Mouse (Mus musculus) lung, embryonic 15.5 days (tissue): ENCODE measurements around the gene Ipo5. TPM values are rescaled to one million over a fixed set of nuclear protein-coding genes. Genes with fewer than 3 reads are reported as not detected.

Source experiments
- ATAC-seq: fragments of 200-750 bp; cut with Nextera tagmentation; 2 replicates; pipeline ENCODE4 v1.8.0; 2017; ENCODE audit warnings: moderate number of reproducible peaks, borderline replicate concordance; ENCODE audit not compliant: low FRiP score, low TSS enrichment; ENCODE audit errors: extremely low read depth
- H3K27ac ChIP-seq: fragments of 300-500 bp; sonication (generic); 2 replicates; pipeline ENCODE4 v1.5.1; 2015; ENCODE audit warnings: moderate library complexity, mild to moderate bottlenecking, inconsistent platforms
- H3K27me3 ChIP-seq: fragments of 300-500 bp; sonication (generic); 2 replicates; pipeline ENCODE4 v1.6.1; 2015; ENCODE audit warnings: inconsistent platforms
- H3K36me3 ChIP-seq: fragments of 300-500 bp; sonication (generic); 2 replicates; pipeline ENCODE4 v1.6.1; 2015; ENCODE audit warnings: inconsistent platforms
- H3K4me1 ChIP-seq: fragments of 300-500 bp; sonication (generic); 2 replicates; pipeline ENCODE4 v1.6.1; 2015; ENCODE audit warnings: inconsistent platforms
- H3K4me2 ChIP-seq: fragments of 300-500 bp; sonication (generic); 2 replicates; pipeline ENCODE4 v1.6.1; 2015; ENCODE audit warnings: inconsistent platforms, mild to moderate bottlenecking, moderate library complexity
- H3K4me3 ChIP-seq: fragments of 300-500 bp; sonication (generic); 2 replicates; pipeline ENCODE4 v1.5.1; 2015; ENCODE audit warnings: mild to moderate bottlenecking, inconsistent platforms
- H3K9ac ChIP-seq: fragments of 300-500 bp; sonication (generic); 2 replicates; pipeline ENCODE4 v1.6.1; 2015; ENCODE audit warnings: inconsistent platforms
- H3K9me3 ChIP-seq: fragments of 300-500 bp; sonication (generic); 2 replicates; pipeline ENCODE4 v1.6.1; 2016; ENCODE audit warnings: inconsistent platforms
- WGBS: fragments of 180-500 bp; shearing (Covaris S2); methylation state at CpG from one replicate; pipeline ENCODE4 v1.1.7; 2015; 5-methylcytosine and 5-hydroxymethylcytosine counted together
- polyA plus RNA-seq: library from polyadenylated mRNA; unstranded; fragments of >200 nt; fragmentation: Nextera tagmentation; extraction: Ambion mirVana; gene quantifications from 2 replicates; pipeline ENCODE4 v1.2.1, GENCODE M21; 2015

The Ipo5 gene
- polyA plus RNA-seq = 88.7 and 89.8 TPM in 2 replicates

DNA sequence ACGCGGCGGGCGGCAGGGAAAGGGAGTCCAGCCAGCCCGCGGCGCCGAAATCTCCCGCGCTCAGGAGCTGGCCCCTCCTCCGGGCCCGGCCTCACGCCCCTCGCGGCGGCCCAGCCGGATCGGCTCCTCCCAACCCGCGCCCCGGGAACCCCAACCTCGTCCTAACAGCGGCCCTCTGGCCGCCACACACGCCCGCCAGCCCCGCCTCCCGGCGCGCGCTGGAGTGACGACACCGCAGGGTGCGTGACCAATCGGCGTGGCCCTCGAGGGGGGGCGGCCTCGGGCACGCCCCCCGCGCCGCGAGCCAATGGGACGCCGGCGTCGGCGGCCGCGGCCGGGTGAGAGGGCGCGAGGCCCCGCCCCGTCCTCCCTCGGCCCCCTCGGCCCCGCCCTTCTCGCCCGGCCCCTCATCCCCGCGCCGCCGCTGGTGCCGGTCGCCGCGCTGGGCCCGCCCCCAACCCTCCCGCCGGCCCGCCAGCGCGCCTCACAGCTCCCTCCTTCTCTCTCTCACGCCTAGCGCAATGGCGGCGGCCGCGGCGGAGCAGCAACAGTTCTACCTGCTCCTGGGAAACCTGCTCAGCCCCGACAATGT, at the start of gene Ipo5:
TSS of gene Ipo5 (plus strand) at position 492 of the 592 bp plus-strand sequence.
- H3K36me3 ChIP-seq = no peaks in the 10 kb centered on the region
- H3K4me2 ChIP-seq = peak within 1 kb of the TSS; percentile 89
- H3K27me3 ChIP-seq = no peaks in the 10 kb centered on the region
- H3K9me3 ChIP-seq = no peaks in the 10 kb centered on the region
- peak within 1 kb of the TSS; percentile 82 for H3K9ac ChIP-seq
- H3K4me1 ChIP-seq = peaks cover 16% of the 10 kb centered on the region
- peak within 1 kb of the TSS; percentile 93 for H3K27ac ChIP-seq
- H3K4me3 ChIP-seq = peak within 1 kb of the TSS; percentile 88
- ATAC-seq = peak; percentile 98
- under 1% methylated on average over 67 of the region's 83 CpGs for WGBS

DNA sequence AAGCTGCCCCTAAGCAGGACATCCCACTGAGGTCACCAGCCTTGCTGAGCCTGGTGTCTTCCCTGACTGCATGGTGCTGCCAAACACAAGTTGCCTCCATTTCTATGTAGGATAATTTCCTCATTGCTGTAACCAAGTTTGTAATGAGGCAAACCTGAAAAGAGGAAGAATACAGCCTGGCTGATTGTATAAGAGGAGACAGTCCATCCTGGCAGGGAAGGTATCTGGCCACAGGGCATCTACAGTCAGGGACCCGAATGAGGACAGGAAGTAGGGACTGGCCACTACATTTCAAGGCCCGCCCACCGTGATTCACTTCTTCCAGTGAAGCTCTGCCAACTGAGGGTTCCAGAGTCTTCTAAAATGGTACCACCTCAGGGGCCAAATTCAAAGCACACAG, 47.8 kb upstream of the Ipo5 start:
- WGBS = 84% methylated on average over 3 of the region's 3 CpGs
- Histone ChIP-seq H3K27ac (no peak overlapping the region), H3K36me3 (no peaks in the 10 kb centered on the region), H3K9ac (no peak overlapping the region), H3K4me3 (no peak overlapping the region), H3K4me1 (peaks cover 4% of the 10 kb centered on the region; the same call in 1 of the 2 replicates), H3K27me3 (no peaks in the 10 kb centered on the region), H3K4me2 (no peak overlapping the region), H3K9me3 (peaks cover 6% of the 10 kb centered on the region; the same call in 1 of the 2 replicates)
- no peak for ATAC-seq

DNA sequence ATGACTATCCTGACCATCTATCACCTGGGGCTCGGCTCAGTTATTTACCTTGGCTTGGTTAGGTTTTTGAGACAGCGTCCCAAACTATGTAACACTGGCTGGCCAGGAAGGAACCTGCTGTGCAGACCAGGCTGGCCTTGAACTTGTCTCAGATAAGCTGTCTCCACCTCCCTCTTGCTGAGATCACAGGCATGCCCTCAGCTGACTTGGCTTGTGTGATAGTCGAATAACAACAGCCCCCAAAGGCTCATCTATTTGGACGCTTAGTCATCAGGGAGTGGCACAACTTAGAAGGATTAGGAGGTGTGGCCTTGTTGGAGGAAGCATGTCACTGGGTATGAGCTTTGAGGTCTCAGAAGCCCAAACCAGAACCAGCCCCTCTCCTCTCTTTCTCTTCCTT, 46.1 kb upstream of the Ipo5 start:
- H3K4me1 ChIP-seq = peaks cover 16% of the 10 kb centered on the region
- H3K4me3 ChIP-seq = no peak overlapping the region
- no peak overlapping the region for H3K4me2 ChIP-seq
- no peaks in the 10 kb centered on the region for H3K36me3 ChIP-seq
- H3K27me3 ChIP-seq = no peaks in the 10 kb centered on the region
- 84% methylated on average over 4 of the region's 4 CpGs for WGBS
- H3K27ac ChIP-seq = no peak overlapping the region
- no peak overlapping the region for H3K9ac ChIP-seq
- no peak for ATAC-seq
- H3K9me3 ChIP-seq = no peaks in the 10 kb centered on the region

DNA sequence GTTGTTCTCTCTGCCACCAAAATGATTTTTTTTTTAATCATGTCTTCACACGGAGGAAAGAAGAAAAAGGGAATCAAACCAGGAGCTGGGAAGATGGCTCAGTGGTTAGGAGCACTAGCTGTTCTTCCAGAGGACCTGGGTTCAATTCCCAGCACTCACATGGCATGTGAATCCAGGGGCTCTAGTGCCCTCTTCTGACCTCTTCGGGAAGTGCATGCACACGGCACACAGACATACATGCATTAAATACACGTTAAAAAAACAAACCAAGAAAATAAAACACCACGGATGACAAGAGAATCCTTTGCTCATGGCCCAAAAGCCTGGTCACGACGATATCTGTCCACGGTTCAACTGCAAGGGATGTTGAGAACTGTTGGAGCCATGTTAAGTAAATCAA, 44.5 kb upstream of the Ipo5 start:
- ATAC-seq = no peak
- H3K4me3 ChIP-seq = no peak overlapping the region
- no peaks in the 10 kb centered on the region for H3K9me3 ChIP-seq
- H3K9ac ChIP-seq = no peak overlapping the region
- H3K4me1 ChIP-seq = peaks cover 16% of the 10 kb centered on the region
- no peaks in the 10 kb centered on the region for H3K27me3 ChIP-seq
- WGBS = 91% methylated on average over 8 of the region's 8 CpGs
- H3K36me3 ChIP-seq = no peaks in the 10 kb centered on the region
- H3K27ac ChIP-seq = no peak overlapping the region
- H3K4me2 ChIP-seq = no peak overlapping the region

DNA sequence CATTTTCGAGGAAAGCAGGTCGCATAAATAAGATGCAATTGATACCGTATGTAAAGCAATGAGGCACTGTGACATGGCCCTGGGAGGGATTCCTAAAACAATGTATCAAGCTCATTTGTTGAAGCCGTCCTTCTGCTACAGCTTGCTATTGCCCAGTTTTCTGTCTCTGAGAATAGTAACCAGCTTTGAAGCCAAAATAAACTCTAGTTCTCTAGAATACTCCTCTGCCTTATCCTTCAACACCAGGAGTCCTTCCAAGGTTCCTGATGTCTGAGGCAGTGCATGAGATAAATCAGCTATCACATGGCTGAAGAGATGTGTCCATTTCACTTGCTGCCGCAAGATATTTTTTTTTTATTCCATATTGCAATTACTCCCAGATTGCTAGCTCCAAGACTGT, 43.9 kb upstream of the Ipo5 start:
- 76% methylated on average over 5 of the region's 5 CpGs for WGBS

DNA sequence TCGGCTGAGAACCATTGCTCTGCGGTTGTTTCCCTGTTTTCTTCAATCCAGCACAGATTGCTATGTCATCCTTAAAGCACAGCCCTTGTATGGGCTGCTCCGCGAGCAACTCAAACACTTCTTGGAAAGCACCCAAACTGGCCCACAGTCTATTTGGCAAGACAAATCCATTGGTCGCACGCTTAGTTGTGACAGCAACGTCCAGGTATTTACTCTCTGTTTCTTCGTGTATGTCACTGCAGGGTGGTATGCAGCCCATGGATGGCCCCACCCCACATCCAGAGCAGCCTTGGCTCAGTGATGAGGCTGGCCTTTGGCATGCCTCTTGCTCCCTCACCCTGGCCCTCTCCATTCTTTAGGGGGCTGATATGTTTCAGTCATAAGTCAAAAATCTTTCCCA, 42.5 kb upstream of the Ipo5 start:
- no peak overlapping the region for H3K4me3 ChIP-seq
- no peak overlapping the region for H3K4me2 ChIP-seq
- 21% methylated on average over 8 of the region's 8 CpGs for WGBS
- H3K9ac ChIP-seq = no peak overlapping the region
- no peaks in the 10 kb centered on the region for H3K27me3 ChIP-seq
- peak; percentile 82 for ATAC-seq
- no peaks in the 10 kb centered on the region for H3K36me3 ChIP-seq
- H3K4me1 ChIP-seq = peaks cover 16% of the 10 kb centered on the region
- no peaks in the 10 kb centered on the region for H3K9me3 ChIP-seq
- H3K27ac ChIP-seq = peak overlapping the region; percentile 44

More for the DNA sequence above, 43.9 kb upstream of the Ipo5 start:
- H3K27ac ChIP-seq = no peak overlapping the region
- H3K9me3 ChIP-seq = no peaks in the 10 kb centered on the region
- H3K9ac ChIP-seq = no peak overlapping the region
- H3K4me3 ChIP-seq = no peak overlapping the region
- H3K4me2 ChIP-seq = no peak overlapping the region
- no peaks in the 10 kb centered on the region for H3K27me3 ChIP-seq
- no peaks in the 10 kb centered on the region for H3K36me3 ChIP-seq
- peaks cover 16% of the 10 kb centered on the region for H3K4me1 ChIP-seq
- ATAC-seq = no peak

DNA sequence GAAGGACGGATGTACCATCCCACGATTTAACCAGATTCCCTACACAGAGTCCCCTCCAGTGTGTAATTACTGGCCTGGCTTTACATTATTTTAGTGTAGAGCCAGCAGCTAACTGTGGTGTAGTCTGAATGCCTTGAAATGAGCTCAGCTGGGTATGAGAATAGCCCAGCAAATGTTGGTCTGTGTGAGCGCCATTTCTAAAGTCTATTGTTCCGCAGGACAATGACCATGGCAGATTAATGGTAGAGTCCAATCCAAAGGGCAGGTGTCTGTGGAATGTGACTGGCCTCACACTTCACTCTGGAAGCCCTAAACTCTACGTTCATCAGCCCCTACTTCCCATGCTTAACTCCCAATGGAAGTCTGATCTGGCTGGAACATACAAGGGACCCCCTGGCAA, 40.3 kb upstream of the Ipo5 start:
- Histone ChIP-seq H3K9me3 (no peaks in the 10 kb centered on the region), H3K4me2 (no peak overlapping the region), H3K36me3 (no peaks in the 10 kb centered on the region), H3K27ac (no peak overlapping the region), H3K4me3 (no peak overlapping the region), H3K4me1 (peaks cover 16% of the 10 kb centered on the region), H3K27me3 (no peaks in the 10 kb centered on the region), H3K9ac (no peak overlapping the region)
- no peak for ATAC-seq
- 72% methylated on average over 5 of the region's 5 CpGs for WGBS

DNA sequence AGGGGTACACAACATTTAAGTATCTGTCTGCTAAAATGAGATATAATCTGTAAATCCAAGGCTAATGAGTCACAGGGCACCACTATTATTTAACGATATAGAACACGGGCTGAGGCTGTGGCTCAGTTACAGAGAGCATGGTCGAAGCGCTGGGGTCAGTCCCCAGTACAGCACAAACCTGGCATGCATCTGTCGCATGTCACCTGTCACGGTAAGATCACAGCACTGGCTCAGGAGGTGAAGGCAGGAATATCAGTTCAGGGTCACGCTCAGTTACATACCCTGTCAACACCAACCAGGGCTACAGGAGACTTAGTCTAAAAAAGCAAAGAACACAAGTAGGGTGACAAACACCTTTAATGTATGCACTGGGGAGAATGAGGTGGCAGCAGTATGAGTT, 36.6 kb upstream of the Ipo5 start:
- no peaks in the 10 kb centered on the region for H3K9me3 ChIP-seq
- H3K4me2 ChIP-seq = no peak overlapping the region
- H3K36me3 ChIP-seq = no peaks in the 10 kb centered on the region
- H3K4me3 ChIP-seq = no peak overlapping the region
- no peak overlapping the region for H3K9ac ChIP-seq
- 68% methylated on average over 7 of the region's 7 CpGs for WGBS
- peaks cover 3% of the 10 kb centered on the region; the same call in 1 of the 2 replicates for H3K4me1 ChIP-seq
- no peak overlapping the region for H3K27ac ChIP-seq
- ATAC-seq = no peak
- H3K27me3 ChIP-seq = no peaks in the 10 kb centered on the region

DNA sequence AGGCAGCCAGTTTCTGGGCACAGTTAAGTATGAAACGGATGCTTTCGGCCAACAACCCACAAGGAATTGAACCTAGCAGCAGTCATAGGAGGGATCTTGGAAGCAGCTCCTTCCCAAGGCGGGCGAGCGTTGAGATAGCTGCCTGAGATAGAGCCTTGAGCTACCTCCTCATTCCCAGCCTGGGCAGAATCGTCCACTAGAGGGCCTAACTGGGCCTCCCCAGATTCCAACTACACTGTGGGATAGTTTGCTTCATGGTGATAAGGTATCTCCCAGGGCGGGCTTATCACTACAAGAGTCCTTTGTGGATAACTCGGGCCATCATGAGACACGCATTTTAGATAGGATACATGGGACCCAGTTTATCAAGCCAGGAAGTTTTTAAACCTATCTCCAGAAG, 35.9 kb upstream of the Ipo5 start:
- no peak overlapping the region for H3K4me3 ChIP-seq
- ATAC-seq = no peak
- no peaks in the 10 kb centered on the region for H3K27me3 ChIP-seq
- no peaks in the 10 kb centered on the region for H3K4me1 ChIP-seq
- H3K36me3 ChIP-seq = no peaks in the 10 kb centered on the region
- H3K9ac ChIP-seq = no peak overlapping the region
- no peak overlapping the region for H3K4me2 ChIP-seq
- 58% methylated on average over 9 of the region's 9 CpGs for WGBS
- H3K27ac ChIP-seq = no peak overlapping the region
- no peaks in the 10 kb centered on the region for H3K9me3 ChIP-seq

DNA sequence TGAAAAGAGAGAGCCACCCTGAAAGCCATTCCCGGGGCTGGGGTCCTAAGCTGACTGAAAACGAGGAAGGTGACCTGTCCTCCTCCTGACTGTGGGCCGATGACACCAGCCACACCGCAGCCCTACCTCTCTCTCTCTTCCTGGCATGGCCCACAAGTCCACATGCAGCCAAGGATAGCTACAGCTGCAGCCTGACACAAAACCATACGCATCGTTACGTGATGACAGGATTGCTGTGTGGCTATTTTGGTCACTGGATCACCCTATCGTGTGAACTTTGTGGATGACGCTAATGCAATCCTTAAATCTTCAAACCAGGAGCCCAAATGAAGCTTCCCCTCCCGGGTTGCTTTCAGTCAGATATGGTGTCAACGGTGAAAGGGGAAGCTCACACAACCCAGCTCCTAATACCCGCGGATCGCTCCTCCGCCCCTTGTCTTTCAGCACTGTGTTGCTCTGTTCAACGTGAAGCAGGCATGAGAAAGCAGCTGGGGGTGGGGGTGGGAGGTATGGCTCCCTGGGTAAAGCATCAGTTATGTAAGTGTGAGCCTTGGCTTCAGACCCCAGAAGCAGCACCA, 35.1 kb upstream of the Ipo5 start:
- 78% methylated on average over 16 of the region's 16 CpGs for WGBS
- no peak overlapping the region for H3K4me2 ChIP-seq
- H3K9ac ChIP-seq = no peak overlapping the region
- H3K4me1 ChIP-seq = no peaks in the 10 kb centered on the region
- H3K27ac ChIP-seq = no peak overlapping the region
- H3K4me3 ChIP-seq = no peak overlapping the region
- H3K9me3 ChIP-seq = no peaks in the 10 kb centered on the region
- H3K36me3 ChIP-seq = no peaks in the 10 kb centered on the region
- ATAC-seq = no peak
- no peaks in the 10 kb centered on the region for H3K27me3 ChIP-seq

DNA sequence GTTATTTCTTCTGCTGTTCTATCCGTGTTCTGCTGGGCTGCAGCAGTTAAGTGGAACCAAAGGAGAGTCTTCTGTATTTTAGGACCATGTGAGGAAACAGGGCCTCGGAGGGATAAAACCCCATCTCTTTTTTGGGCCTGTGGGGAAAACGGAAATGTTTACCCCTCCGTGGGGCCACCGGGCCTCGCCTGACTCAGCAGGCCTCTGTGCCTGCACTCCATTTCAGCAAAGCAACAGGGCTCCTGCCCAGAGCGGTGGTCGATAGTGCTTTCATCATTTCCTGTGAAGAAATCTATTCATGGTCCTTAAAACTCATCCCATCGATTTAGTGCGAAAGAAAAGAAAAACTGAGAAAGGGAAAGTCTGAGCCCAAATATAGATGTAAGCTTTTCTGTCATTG, 33.9 kb upstream of the Ipo5 start:
- 54% methylated on average over 10 of the region's 10 CpGs for WGBS
- no peak overlapping the region for H3K9ac ChIP-seq
- ATAC-seq = no peak

DNA sequence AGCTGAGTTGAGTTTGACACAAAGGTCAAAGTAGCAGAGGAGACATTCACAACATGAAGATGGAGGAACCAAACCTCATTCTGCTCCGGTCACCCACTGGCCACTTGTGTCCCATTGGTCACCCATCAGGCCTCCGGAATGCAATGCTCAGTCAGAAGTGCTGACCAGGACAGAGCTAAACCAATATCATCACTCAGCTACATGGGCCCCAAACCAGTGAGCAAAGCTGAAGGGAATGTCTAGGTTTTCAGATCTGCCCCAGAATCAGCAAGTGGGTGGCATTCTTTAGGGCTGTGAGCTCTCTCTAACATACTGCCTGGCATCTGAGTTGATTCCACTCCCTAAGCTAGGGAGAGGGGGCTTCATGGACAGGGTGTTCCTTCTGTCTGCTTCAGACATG, 32.0 kb upstream of the Ipo5 start:
- no peaks in the 10 kb centered on the region for H3K9me3 ChIP-seq
- H3K4me2 ChIP-seq = no peak overlapping the region
- no peak for ATAC-seq
- H3K27me3 ChIP-seq = no peaks in the 10 kb centered on the region
- no peak overlapping the region for H3K4me3 ChIP-seq
- H3K4me1 ChIP-seq = no peaks in the 10 kb centered on the region
- 90% methylated on average over 2 of the region's 2 CpGs for WGBS
- H3K9ac ChIP-seq = no peak overlapping the region
- no peaks in the 10 kb centered on the region for H3K36me3 ChIP-seq
- H3K27ac ChIP-seq = no peak overlapping the region

More for the DNA sequence above, 33.9 kb upstream of the Ipo5 start:
- Histone ChIP-seq H3K36me3 (no peaks in the 10 kb centered on the region), H3K4me2 (no peak overlapping the region), H3K9me3 (no peaks in the 10 kb centered on the region), H3K27me3 (no peaks in the 10 kb centered on the region), H3K4me3 (no peak overlapping the region), H3K27ac (no peak overlapping the region), H3K4me1 (no peaks in the 10 kb centered on the region)
